Mouse (Mus musculus): ENCODE measurements around the gene Raf1. TPM values are rescaled to one million over a fixed set of nuclear protein-coding genes. Genes with fewer than 3 reads are reported as not detected.
"Not testable (repeated sequence)": the region's sequence is repeated elsewhere in the genome, so short reads cannot be mapped to it uniquely, and the experiment has no call there.

Gene Raf1
- total and polyA plus RNA-seq, 3 experiments, result 79.3 to 80.7 TPM; not detected in 1

- TF ChIP-seq USF1 (IDR thresholded peaks at IDR 0.05; ENCODE audit: low read depth, low read length), result no peak
- TF ChIP-seq RAD21 (IDR thresholded peaks at IDR 0.05; ENCODE audit: low read depth, low read length), result no peak
- 0 out of 2 replicates have a peak, but pooled peaks have one; percentile 4 for TF ChIP-seq CHD1 (IDR thresholded peaks at IDR 0.05; ENCODE audit: low read depth, low read length)
These were observed 25.7 kb downstream of the Raf1 start (continued) for GRCm38 (mm10) chr6:115650476-115651427.

GRCm38 (mm10) chr6:115649792-115650365 is 26.6 kb downstream of the Raf1 start:
- H3K27ac ChIP-seq (ENCODE audit: control insufficient read depth, low read depth, low read length), result peak overlapping the region; percentile 72
- H3K79me2 ChIP-seq (ENCODE audit: control insufficient read depth, insufficient read depth, low read length, poor library complexity), result peaks cover 63% of the 10 kb centered on the region
- H3K9me3 ChIP-seq (replicated peaks; ENCODE audit: insufficient read depth, low read length), result no peaks in the 10 kb centered on the region
- peaks cover 0 to 55% of the 10 kb centered on the region in 2 experiments; a peak in 3 of 4 replicates for H3K36me3 ChIP-seq (ENCODE audit: control insufficient read depth in 1 of 2, insufficient read depth in 2 of 2, low read length in 2 of 2)
- H3K4me1 ChIP-seq (ENCODE audit: control insufficient read depth in 1 of 2, insufficient read depth in 2 of 2, low read length in 2 of 2), result peaks cover 37 to 41% of the 10 kb centered on the region in 2 experiments
- H3K9ac ChIP-seq (ENCODE audit: control insufficient read depth, low read depth, low read length, poor library complexity, severe bottlenecking), result peak overlapping the region; percentile 30
- peak overlapping the region; percentile 32 to 62 for H3K4me3 ChIP-seq (ENCODE audit: control insufficient read depth in 1 of 2, insufficient read depth in 1 of 2, low read depth in 2 of 2, low read length in 2 of 2)
- no peaks in the 10 kb centered on the region for H3K27me3 ChIP-seq (ENCODE audit: control insufficient read depth in 1 of 2, insufficient read depth in 2 of 2, low read length in 2 of 2)
- TF ChIP-seq NRF1 (IDR thresholded peaks at IDR 0.05; ENCODE audit: insufficient read depth, low read depth, low read length, poor library complexity, severe bottlenecking) (no peak), ELF1 (IDR thresholded peaks at IDR 0.05; ENCODE audit: low read depth, low read length) (peak; percentile 35; the same call in 1 of the 2 replicates), TAL1 (IDR thresholded peaks at IDR 0.05; ENCODE audit: low read length) (peak; percentile 29), ETS1 (IDR thresholded peaks at IDR 0.05; ENCODE audit: low read depth, low read length) (peak; percentile 64; the same call in 1 of the 2 replicates), EP300 (IDR thresholded peaks at IDR 0.05; ENCODE audit: low read depth in 1 of 2, low read length in 2 of 2) (peak in 1 of 2 experiments; percentile 25; a peak in 1 of 4 replicates), SIN3A (IDR thresholded peaks at IDR 0.05; ENCODE audit: low read length) (peak; percentile 71; the same call in 1 of the 2 replicates), MAFK (IDR thresholded peaks at IDR 0.05; ENCODE audit: borderline replicate concordance, low read depth, low read length) (no peak), GATA1 (IDR thresholded peaks at IDR 0.05; ENCODE audit: low read depth, low read length) (peak; percentile 29; the same call in 1 of the 2 replicates)
- peak; percentile 76 for DNase-seq (ENCODE audit: low read depth, low spot score)

DNA sequence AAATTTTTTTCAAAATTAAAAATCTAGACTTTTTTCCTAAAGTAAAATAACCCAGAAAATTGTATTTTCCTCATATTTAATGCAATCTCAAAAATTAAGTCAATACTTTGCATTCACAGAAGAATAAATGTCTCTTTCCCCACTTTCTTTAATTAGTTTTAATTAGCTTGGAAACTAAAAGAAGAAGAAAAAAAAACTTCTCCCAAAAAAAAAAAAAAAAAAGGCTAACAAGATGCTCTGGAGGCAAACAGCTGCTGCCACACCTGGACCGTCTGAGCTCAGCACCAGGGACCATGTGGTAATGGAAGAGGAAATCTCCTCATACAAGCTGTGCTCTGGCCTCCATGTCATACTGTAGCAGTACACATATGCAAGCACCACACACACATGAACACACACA is 33.1 kb downstream of the Raf1 start:
- Histone ChIP-seq H3K36me3 (ENCODE audit: control insufficient read depth in 1 of 2, insufficient read depth in 2 of 2, low read length in 2 of 2) (peaks cover 6 to 19% of the 10 kb centered on the region in 2 experiments), H3K4me1 (ENCODE audit: control insufficient read depth in 1 of 2, insufficient read depth in 2 of 2, low read length in 2 of 2) (peaks cover 1 to 4% of the 10 kb centered on the region in 2 experiments), H3K4me3 (ENCODE audit: control insufficient read depth in 1 of 2, insufficient read depth in 1 of 2, low read depth in 2 of 2, low read length in 2 of 2) (no peak overlapping the region), H3K79me2 (ENCODE audit: control insufficient read depth, insufficient read depth, low read length, poor library complexity) (peaks cover 24% of the 10 kb centered on the region), H3K27me3 (ENCODE audit: control insufficient read depth in 1 of 2, insufficient read depth in 2 of 2, low read length in 2 of 2) (no peaks in the 10 kb centered on the region), H3K9me3 (replicated peaks; ENCODE audit: insufficient read depth, low read length) (no peaks in the 10 kb centered on the region), H3K9ac (ENCODE audit: control insufficient read depth, low read depth, low read length, poor library complexity, severe bottlenecking) (no peak overlapping the region), H3K27ac (ENCODE audit: control insufficient read depth, low read depth, low read length) (no peak overlapping the region)
- no peak for TF ChIP-seq RAD21 (IDR thresholded peaks at IDR 0.05; ENCODE audit: low read depth, low read length)
- no peak for TF ChIP-seq ETS1 (IDR thresholded peaks at IDR 0.05; ENCODE audit: low read depth, low read length)
- no peak for DNase-seq (ENCODE audit: low read depth, low spot score)

DNA sequence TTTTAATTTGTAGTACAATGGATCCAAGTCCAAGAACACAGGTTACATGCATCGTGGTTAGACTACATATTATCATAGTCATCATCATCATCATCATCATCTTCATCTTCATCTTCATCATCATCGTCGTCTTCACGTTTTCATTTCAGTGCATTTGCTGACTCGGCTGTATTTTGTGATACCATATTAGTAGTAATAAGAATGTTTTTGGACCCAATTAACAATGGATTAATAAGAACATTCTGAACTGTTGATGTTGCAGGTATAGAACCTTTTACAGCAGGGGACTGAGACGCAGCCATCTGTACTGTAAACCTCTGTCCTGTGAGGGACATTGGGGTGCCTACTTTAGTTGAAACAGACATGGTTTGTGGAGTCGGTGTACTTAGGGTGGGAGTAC is 38.2 kb downstream of the Raf1 start:
- not testable (repeated sequence) for H3K27ac ChIP-seq (ENCODE audit: control insufficient read depth, low read depth, low read length); H3K79me2 ChIP-seq (ENCODE audit: control insufficient read depth, insufficient read depth, low read length, poor library complexity); H3K4me1 ChIP-seq (ENCODE audit: control insufficient read depth in 1 of 2, insufficient read depth in 2 of 2, low read length in 2 of 2); H3K27me3 ChIP-seq (ENCODE audit: control insufficient read depth in 1 of 2, insufficient read depth in 2 of 2, low read length in 2 of 2); H3K9me3 ChIP-seq (replicated peaks; ENCODE audit: insufficient read depth, low read length); DNase-seq (ENCODE audit: low read depth, low spot score); H3K4me3 ChIP-seq (ENCODE audit: control insufficient read depth in 1 of 2, insufficient read depth in 1 of 2, low read depth in 2 of 2, low read length in 2 of 2); H3K9ac ChIP-seq (ENCODE audit: control insufficient read depth, low read depth, low read length, poor library complexity, severe bottlenecking)
- H3K36me3 ChIP-seq (ENCODE audit: control insufficient read depth in 1 of 2, insufficient read depth in 2 of 2, low read length in 2 of 2), result peaks cover 0 to 25% of the 10 kb centered on the region in 2 experiments; a peak in 2 of 4 replicates

Data from MEL (cell line).